Mouse (Mus musculus): ENCODE results near the gene Ifnlr1. TPM values are rescaled to one million over a fixed set of nuclear protein-coding genes. Genes with fewer than 3 reads are reported as not detected.
"Not testable (repeated sequence)": the region's sequence is repeated elsewhere in the genome, so short reads cannot be mapped to it uniquely, and the experiment has no call there.

Gene Ifnlr1
- polyA plus RNA-seq, 1 experiment from 2014 or later, result 1.6 TPM

DNA sequence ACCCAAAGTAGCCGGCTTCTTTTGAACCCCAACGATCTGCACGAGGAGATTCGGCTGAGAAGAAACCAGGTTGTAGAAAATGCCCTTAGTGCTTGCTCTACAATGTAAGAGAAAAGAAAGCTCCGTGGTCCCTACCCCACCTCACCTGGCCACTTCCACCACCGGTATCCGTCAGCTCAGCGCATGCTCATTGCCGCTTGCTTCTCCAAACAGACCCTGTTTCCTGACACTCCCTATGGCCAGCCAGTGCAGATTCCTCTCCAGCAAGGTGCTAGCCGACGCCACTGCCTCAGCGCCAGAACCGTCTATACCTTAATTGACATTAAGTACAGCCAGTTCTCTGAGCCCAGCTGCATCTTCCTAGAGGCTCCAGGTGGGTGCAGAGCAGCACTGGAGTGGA, 17.4 kb downstream of the Ifnlr1 start:
- no peak overlapping the region for H3K9ac ChIP-seq (ENCODE audit: low read length)
- ATAC-seq (ENCODE audit: insufficient read depth, low FRiP score), result no peak
- H3K4me1 ChIP-seq (ENCODE audit: control insufficient read depth, insufficient read depth, low read length), result no peaks in the 10 kb centered on the region
- no peaks in the 10 kb centered on the region for H3K36me3 ChIP-seq (ENCODE audit: control insufficient read depth, insufficient read depth, low read length)
- H3K9me3 ChIP-seq (replicated peaks; ENCODE audit: control insufficient read depth, low read length), result no peaks in the 10 kb centered on the region
- no peak overlapping the region for H3K4me3 ChIP-seq (replicated peaks; ENCODE audit: low read length)
- no peaks in the 10 kb centered on the region for H3K27me3 ChIP-seq (ENCODE audit: control insufficient read depth, insufficient read depth, low read length)
- H3K27ac ChIP-seq (ENCODE audit: low read length), result no peak overlapping the region
- WGBS, result 63% methylated on average over 13 of the region's 13 CpGs
- H3K4me2 ChIP-seq (ENCODE audit: low read depth, low read length), result no peak overlapping the region

DNA sequence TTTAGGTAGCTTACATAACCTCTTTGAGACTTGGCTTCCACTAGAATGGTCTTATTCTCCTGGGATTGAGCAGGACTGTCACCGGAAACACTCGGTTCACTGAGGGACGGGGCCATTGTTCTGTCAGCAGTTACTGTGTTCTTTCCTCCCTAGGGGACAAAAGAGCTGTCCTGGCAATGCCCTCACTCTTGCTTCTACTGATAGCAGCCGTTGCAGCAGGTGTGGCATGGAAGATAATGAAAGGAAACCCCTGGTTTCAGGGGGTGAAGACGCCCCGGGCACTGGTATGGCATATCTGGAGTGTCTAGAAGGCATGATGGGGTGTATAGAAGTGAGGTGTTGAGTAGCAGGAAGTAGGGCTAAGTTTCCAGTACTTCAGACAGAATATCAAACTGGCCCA, 17.9 kb downstream of the Ifnlr1 start:
- no peaks in the 10 kb centered on the region for H3K4me1 ChIP-seq (ENCODE audit: control insufficient read depth, insufficient read depth, low read length)
- H3K4me3 ChIP-seq (replicated peaks; ENCODE audit: low read length), result no peak overlapping the region
- 66% methylated on average over 6 of the region's 6 CpGs for WGBS
- H3K9me3 ChIP-seq (replicated peaks; ENCODE audit: control insufficient read depth, low read length), result no peaks in the 10 kb centered on the region
- no peaks in the 10 kb centered on the region for H3K36me3 ChIP-seq (ENCODE audit: control insufficient read depth, insufficient read depth, low read length)
- no peak overlapping the region for H3K9ac ChIP-seq (ENCODE audit: low read length)
- H3K27ac ChIP-seq (ENCODE audit: low read length), result no peak overlapping the region
- ATAC-seq (ENCODE audit: insufficient read depth, low FRiP score), result no peak
- H3K4me2 ChIP-seq (ENCODE audit: low read depth, low read length), result no peak overlapping the region
- H3K27me3 ChIP-seq (ENCODE audit: control insufficient read depth, insufficient read depth, low read length), result no peaks in the 10 kb centered on the region

DNA sequence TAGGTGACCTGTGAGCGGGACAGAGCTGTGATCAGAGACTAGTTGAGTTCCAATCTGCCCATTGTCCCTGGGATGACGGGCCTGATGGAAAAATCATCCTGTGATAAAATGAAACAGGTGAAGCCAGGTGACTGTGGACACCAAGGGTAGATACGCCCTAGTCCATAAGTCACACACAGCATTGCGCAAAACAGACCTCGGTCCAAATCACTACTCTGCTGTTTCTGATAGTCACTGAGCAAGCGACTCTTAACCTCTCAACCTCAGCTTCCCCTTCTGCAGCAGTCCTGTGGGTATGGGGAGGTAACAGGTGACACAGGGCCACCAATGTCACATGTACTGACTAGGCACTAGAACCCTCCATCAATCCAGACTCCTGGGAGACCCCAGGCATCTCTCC, 20.0 kb downstream of the Ifnlr1 start:
- H3K4me2 ChIP-seq (ENCODE audit: low read depth, low read length), result no peak overlapping the region
- 81% methylated on average over 6 of the region's 6 CpGs for WGBS
- no peaks in the 10 kb centered on the region for H3K36me3 ChIP-seq (ENCODE audit: control insufficient read depth, insufficient read depth, low read length)
- H3K27ac ChIP-seq (ENCODE audit: low read length), result no peak overlapping the region
- no peaks in the 10 kb centered on the region for H3K4me1 ChIP-seq (ENCODE audit: control insufficient read depth, insufficient read depth, low read length)
- H3K9ac ChIP-seq (ENCODE audit: low read length), result no peak overlapping the region
- ATAC-seq (ENCODE audit: insufficient read depth, low FRiP score), result no peak
- no peak overlapping the region for H3K4me3 ChIP-seq (replicated peaks; ENCODE audit: low read length)
- H3K9me3 ChIP-seq (replicated peaks; ENCODE audit: control insufficient read depth, low read length), result no peaks in the 10 kb centered on the region
- H3K27me3 ChIP-seq (ENCODE audit: control insufficient read depth, insufficient read depth, low read length), result no peaks in the 10 kb centered on the region

DNA sequence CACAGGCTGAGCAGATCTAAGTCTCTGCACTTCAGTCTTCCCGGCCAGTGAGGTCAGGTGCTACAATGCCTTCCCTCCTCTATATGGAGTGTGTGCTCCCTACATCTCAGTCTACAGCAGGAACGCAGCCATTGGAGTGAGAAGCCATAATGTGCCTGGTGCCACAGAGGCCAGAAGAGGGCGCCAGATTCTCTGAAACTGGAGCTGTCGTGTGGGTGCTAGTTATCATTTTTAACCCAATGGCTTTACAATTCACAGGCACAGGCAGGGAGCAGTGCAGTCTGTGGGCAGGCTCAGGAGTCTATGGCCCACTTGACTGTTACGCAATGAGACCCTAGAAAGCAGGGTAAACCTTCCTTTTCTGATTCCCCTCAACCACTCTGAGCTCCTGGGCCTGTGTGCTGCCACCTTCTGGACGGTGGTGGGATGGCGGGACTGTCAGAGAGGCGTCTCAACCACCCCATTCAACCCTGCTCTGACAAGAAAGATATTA, 23.0 kb downstream of the Ifnlr1 start:
- ATAC-seq (ENCODE audit: insufficient read depth, low FRiP score), result peak; percentile 48; the same call in 1 of the 2 replicates
- Histone ChIP-seq H3K9me3 (replicated peaks; ENCODE audit: control insufficient read depth, low read length) (no peaks in the 10 kb centered on the region), H3K4me1 (ENCODE audit: control insufficient read depth, insufficient read depth, low read length) (no peaks in the 10 kb centered on the region), H3K27ac (ENCODE audit: low read length) (no peak overlapping the region), H3K4me3 (replicated peaks; ENCODE audit: low read length) (peak overlapping the region; percentile 20; the same call in 1 of the 2 replicates), H3K27me3 (ENCODE audit: control insufficient read depth, insufficient read depth, low read length) (no peaks in the 10 kb centered on the region), H3K4me2 (ENCODE audit: low read depth, low read length) (peak overlapping the region; percentile 44), H3K36me3 (ENCODE audit: control insufficient read depth, insufficient read depth, low read length) (no peaks in the 10 kb centered on the region), H3K9ac (ENCODE audit: low read length) (no peak overlapping the region)
- 12% methylated on average over 8 of the region's 8 CpGs for WGBS

DNA sequence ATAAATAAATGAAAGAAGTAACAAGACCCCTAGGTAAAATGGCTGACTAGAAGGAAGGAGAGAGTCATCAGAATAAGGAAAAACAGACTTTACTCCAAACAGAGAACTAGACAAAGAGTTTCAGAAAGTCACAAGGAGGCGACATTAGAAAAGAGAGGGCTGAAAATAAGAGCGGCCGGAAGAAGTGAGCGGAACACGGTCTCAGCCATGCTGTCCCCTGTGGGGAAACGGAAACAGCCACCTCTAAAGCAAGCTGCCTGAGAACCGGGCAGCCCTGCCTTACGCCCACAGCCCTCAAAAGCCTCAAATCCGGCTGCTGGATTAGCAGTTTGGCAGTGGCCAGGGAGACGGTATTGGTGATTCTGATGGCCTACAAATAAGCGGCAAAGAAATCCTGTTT, 23.5 kb downstream of the Ifnlr1 start:
- Histone ChIP-seq H3K9ac (ENCODE audit: low read length) (no peak overlapping the region), H3K4me1 (ENCODE audit: control insufficient read depth, insufficient read depth, low read length) (no peaks in the 10 kb centered on the region), H3K27ac (ENCODE audit: low read length) (no peak overlapping the region), H3K9me3 (replicated peaks; ENCODE audit: control insufficient read depth, low read length) (no peaks in the 10 kb centered on the region), H3K4me3 (replicated peaks; ENCODE audit: low read length) (no peak overlapping the region), H3K27me3 (ENCODE audit: control insufficient read depth, insufficient read depth, low read length) (no peaks in the 10 kb centered on the region), H3K36me3 (ENCODE audit: control insufficient read depth, insufficient read depth, low read length) (no peaks in the 10 kb centered on the region), H3K4me2 (ENCODE audit: low read depth, low read length) (no peak overlapping the region)
- WGBS, result 74% methylated on average over 11 of the region's 11 CpGs
- no peak for ATAC-seq (ENCODE audit: insufficient read depth, low FRiP score)

DNA sequence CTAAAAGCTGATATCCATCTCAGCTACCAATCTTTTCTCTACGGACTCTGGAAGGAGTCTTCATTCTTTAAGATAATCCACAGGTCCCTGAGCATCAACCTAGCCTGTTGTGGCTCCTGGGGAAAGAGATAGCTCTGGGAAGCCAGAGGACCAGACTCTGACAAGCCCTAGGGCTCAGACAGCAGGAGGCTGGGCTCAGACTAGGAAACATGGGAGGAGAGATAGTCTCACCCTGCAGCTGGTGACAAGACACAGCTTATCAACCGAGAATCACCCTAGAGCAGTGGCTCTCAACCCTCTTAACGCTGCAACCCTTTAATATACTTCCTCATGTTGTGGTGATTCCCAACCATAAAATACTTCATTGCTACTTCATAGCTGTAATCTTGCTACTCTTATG, 24.3 kb downstream of the Ifnlr1 start:
- Histone ChIP-seq H3K9ac (ENCODE audit: low read length) (no peak overlapping the region), H3K4me3 (replicated peaks; ENCODE audit: low read length) (no peak overlapping the region), H3K4me2 (ENCODE audit: low read depth, low read length) (no peak overlapping the region), H3K27me3 (ENCODE audit: control insufficient read depth, insufficient read depth, low read length) (no peaks in the 10 kb centered on the region), H3K9me3 (replicated peaks; ENCODE audit: control insufficient read depth, low read length) (no peaks in the 10 kb centered on the region), H3K4me1 (ENCODE audit: control insufficient read depth, insufficient read depth, low read length) (no peaks in the 10 kb centered on the region), H3K36me3 (ENCODE audit: control insufficient read depth, insufficient read depth, low read length) (no peaks in the 10 kb centered on the region), H3K27ac (ENCODE audit: low read length) (no peak overlapping the region)
- 76% methylated on average over 3 of the region's 3 CpGs for WGBS
- no peak for ATAC-seq (ENCODE audit: insufficient read depth, low FRiP score)

DNA sequence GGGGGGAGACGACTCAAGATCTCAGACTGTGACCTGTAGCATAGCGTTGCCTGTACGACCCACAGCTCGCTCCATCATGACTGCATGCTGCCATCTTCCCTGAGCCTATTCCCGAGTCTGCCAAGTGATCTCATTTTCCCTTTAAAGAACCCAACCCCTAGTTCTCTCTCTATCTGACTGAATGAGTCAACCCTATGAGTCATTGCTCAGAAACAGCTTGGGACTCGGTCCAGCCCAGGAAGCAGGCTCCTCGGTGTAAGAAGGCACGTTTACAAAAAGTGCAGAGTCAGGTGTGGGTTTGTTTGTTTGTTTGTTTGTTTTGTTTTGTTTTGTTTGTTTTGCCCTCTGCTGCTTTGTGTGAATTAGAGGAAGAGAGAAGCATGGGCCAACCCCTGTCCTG, 28.7 kb downstream of the Ifnlr1 start:
- Histone ChIP-seq H3K4me1 (ENCODE audit: control insufficient read depth, insufficient read depth, low read length) (no peaks in the 10 kb centered on the region), H3K36me3 (ENCODE audit: control insufficient read depth, insufficient read depth, low read length) (no peaks in the 10 kb centered on the region), H3K9ac (ENCODE audit: low read length) (no peak overlapping the region), H3K27me3 (ENCODE audit: control insufficient read depth, insufficient read depth, low read length) (no peaks in the 10 kb centered on the region), H3K4me3 (replicated peaks; ENCODE audit: low read length) (no peak overlapping the region), H3K9me3 (replicated peaks; ENCODE audit: control insufficient read depth, low read length) (no peaks in the 10 kb centered on the region), H3K27ac (ENCODE audit: low read length) (no peak overlapping the region), H3K4me2 (ENCODE audit: low read depth, low read length) (no peak overlapping the region)
- no peak for ATAC-seq (ENCODE audit: insufficient read depth, low FRiP score)
- WGBS, result 74% methylated on average over 8 of the region's 8 CpGs

DNA sequence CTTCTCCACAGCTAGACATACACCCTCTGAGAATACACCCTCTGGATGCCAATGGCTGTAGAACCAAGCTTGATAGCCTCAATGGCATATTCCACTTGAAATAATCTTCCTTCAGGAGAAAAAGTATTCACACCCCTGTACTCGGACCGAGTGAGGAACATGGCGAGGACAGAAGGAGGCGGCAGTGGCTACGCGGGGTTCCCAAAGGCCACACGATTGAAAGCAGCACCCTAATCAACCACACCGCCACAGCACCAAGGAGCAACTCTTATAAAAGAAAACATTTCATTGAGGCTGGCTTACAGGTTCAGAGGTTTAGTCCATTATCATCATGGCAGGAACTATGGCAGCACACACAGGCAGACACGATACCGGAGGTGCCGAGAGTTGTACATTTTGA, 30.4 kb downstream of the Ifnlr1 start:
- not testable (repeated sequence) for H3K4me1 ChIP-seq (ENCODE audit: control insufficient read depth, insufficient read depth, low read length); H3K9ac ChIP-seq (ENCODE audit: low read length); H3K4me3 ChIP-seq (replicated peaks; ENCODE audit: low read length); H3K4me2 ChIP-seq (ENCODE audit: low read depth, low read length); H3K9me3 ChIP-seq (replicated peaks; ENCODE audit: control insufficient read depth, low read length); ATAC-seq (ENCODE audit: insufficient read depth, low FRiP score); H3K36me3 ChIP-seq (ENCODE audit: control insufficient read depth, insufficient read depth, low read length); H3K27ac ChIP-seq (ENCODE audit: low read length); H3K27me3 ChIP-seq (ENCODE audit: control insufficient read depth, insufficient read depth, low read length)
- 94% methylated on average over 11 of the region's 11 CpGs for WGBS

DNA sequence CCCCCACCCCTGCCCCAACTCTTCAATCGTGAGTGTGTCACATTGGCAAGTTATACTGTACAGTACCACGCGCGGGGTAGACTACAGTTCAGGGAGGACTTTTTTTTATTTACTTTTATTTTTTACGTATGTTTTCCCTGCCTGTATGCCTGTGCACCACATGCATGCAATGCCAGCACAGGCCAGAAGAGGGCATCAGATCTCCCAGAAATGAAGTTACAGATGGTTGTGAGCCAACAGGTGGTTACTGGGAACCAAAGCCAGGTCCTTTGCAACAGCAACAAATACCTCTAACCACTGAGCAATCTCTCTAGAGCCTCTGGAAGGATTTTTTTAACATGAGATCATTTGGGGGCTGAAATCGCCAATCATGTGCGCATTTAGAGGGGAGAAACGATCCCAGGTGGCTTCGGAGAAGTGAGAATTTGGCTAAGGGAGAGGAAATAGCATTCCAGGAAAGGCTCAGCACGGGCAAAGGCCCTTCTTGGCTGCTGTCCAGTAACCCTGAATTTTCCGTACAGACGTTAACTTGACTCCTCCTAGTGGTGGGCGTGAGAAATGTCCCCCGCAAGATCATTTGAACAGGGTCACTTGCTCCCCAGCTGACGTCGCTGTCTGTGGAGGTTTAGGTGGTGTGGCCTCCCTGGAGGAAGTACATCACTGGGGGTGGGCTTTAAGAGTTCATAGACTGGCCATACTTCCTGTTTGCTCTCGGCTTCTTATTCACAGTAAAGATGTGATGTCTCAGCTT, 36.6 kb downstream of the Ifnlr1 start:
- no peak for ATAC-seq (ENCODE audit: insufficient read depth, low FRiP score)
- no peak overlapping the region for H3K4me3 ChIP-seq (replicated peaks; ENCODE audit: low read length)
- 0 out of 2 replicates have a peak, but pooled peaks cover 6% of the 10 kb centered on the region for H3K9me3 ChIP-seq (replicated peaks; ENCODE audit: control insufficient read depth, low read length)
- H3K36me3 ChIP-seq (ENCODE audit: control insufficient read depth, insufficient read depth, low read length), result no peaks in the 10 kb centered on the region
- no peaks in the 10 kb centered on the region for H3K27me3 ChIP-seq (ENCODE audit: control insufficient read depth, insufficient read depth, low read length)
- H3K4me1 ChIP-seq (ENCODE audit: control insufficient read depth, insufficient read depth, low read length), result peaks cover 4% of the 10 kb centered on the region; the same call in 1 of the 2 replicates
- H3K27ac ChIP-seq (ENCODE audit: low read length), result no peak overlapping the region
- no peak overlapping the region for H3K9ac ChIP-seq (ENCODE audit: low read length)
- WGBS, result 67% methylated on average over 17 of the region's 17 CpGs
- no peak overlapping the region for H3K4me2 ChIP-seq (ENCODE audit: low read depth, low read length)

Measured in stomach, embryonic 16.5 days (tissue).